Mouse (Mus musculus) G1E (cell line): ENCODE results near the gene Gcgr.

Source experiments
- CTCF ChIP-seq: IDR thresholded peaks from 2 replicates; pipeline ENCODE4 v1.5.1; 2012; ENCODE audit warnings: low read depth, low read length, inconsistent platforms, mixed read lengths
- GATA1 ChIP-seq: IDR thresholded peaks from 2 replicates; pipeline ENCODE4 v1.6.1; 2012; ENCODE audit warnings: borderline replicate concordance, low read length, inconsistent platforms, mixed read lengths
- POLR2AphosphoS5 ChIP-seq: IDR thresholded peaks from 2 replicates; pipeline ENCODE4 v1.6.1; 2012; ENCODE audit warnings: low read depth, low read length, inconsistent platforms; ENCODE audit not compliant: insufficient replicate concordance

DNA sequence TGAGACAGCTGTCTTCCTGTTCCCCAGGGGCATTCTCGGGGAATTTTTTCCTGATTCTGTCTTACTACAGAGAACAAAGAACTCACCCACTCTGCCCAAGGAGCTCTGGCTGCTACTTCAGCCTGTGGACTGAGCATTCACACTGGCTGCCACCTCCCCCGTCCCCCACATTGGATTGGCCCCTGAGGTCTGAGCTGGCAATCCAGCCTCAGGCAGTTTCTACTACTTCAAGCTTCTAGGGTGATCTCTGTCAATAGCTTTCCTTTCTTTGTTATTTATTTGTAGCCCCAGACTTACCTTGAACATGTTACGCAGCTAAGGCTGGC is 37.7 kb upstream of the Gcgr start:
- no peak for TF ChIP-seq POLR2AphosphoS5
- TF ChIP-seq GATA1: no peak
- no peak for TF ChIP-seq CTCF
